Mouse (Mus musculus) cerebellum, postnatal 14 days (tissue): ENCODE measurements at regions not wholly inside any gene's neighbourhood (a gene's known extent, or its start where the extent isn't known, plus 50 kb on each side); places are given as distances from the start of the nearest gene placed in this dataset.

Experiments used
- DNase-seq, 2 experiments: peaks; one replicate each; pipeline ENCODE4 v3.0.0; 2021; ENCODE audit warnings: mixed read lengths in 2 of 2

GRCm38 (mm10) chr10:100927086-100927485 is 336.8 kb downstream of the 1700017N19Rik start:
- DNase-seq, result no peak

GRCm38 (mm10) chr10:100931739-100932138 is 341.5 kb downstream of the 1700017N19Rik start:
- no peak for DNase-seq

- no peak for DNase-seq
Observed at GRCm38 (mm10) chr10:100958371-100958770, 368.1 kb downstream of the 1700017N19Rik start.

GRCm38 (mm10) chr10:101003469-101003868 is 413.2 kb downstream of the 1700017N19Rik start:
- DNase-seq, result peak in 1 of 2 experiments; percentile 10

- peak; percentile 38 to 68 for DNase-seq
Observed at GRCm38 (mm10) chr10:101004687-101005086, 414.4 kb downstream of the 1700017N19Rik start.

- DNase-seq, result peak; percentile 18 to 28
Observed at GRCm38 (mm10) chr10:101015416-101015815, 425.1 kb downstream of the 1700017N19Rik start.

- peak; percentile 32 to 38 for DNase-seq
Observed at GRCm38 (mm10) chr10:101038630-101039029, 448.3 kb downstream of the 1700017N19Rik start.

- no peak for DNase-seq
Observed at GRCm38 (mm10) chr10:101039034-101039433, 448.8 kb downstream of the 1700017N19Rik start.
